Mouse (Mus musculus) CH12.LX (cell line): Measurements from ENCODE around the gene Gucy2c.

Source experiments
- CHD1 ChIP-seq: IDR thresholded peaks from 2 replicates; pipeline ENCODE4 v1.6.1; 2012; ENCODE audit warnings: low read depth, low read length, improper control_type of control experiment, inconsistent platforms
- CTCF ChIP-seq, 2 experiments: IDR thresholded peaks in 1 of 2; conservative IDR thresholded peaks in 1 of 2; 2 replicates each; pipeline ENCODE4 v1.5.1; 2011 to 2012; ENCODE audit warnings: low read depth in 2 of 2, low read length in 2 of 2, improper control_type of control experiment in 1 of 2, inconsistent platforms in 1 of 2, mild to moderate bottlenecking in 1 of 2, moderate library complexity in 1 of 2
- SMC3 ChIP-seq: IDR thresholded peaks from 2 replicates; pipeline ENCODE4 v1.6.1; 2011; ENCODE audit warnings: low read depth, low read length, improper control_type of control experiment

- TF ChIP-seq CHD1 (no peak), SMC3 (no peak), CTCF (conservative IDR thresholded peaks at IDR 0.05 in 1 of 2, IDR thresholded peaks at IDR 0.05 in 1 of 2; ENCODE audit: low read depth in 2 of 2, low read length in 2 of 2) (no peak)
Measured at GRCm38 (mm10) chr6:136809673-136810072, 28.1 kb upstream of the Gucy2c start.
